Mouse (Mus musculus): ENCODE measurements at regions not wholly inside any gene's neighbourhood (a gene's known extent, or its start where the extent isn't known, plus 50 kb on each side); places are given as distances from the start of the nearest gene placed in this dataset.
A peak's percentile ranks its signal among the peaks of the same experiment; 100 is the strongest.

DNA sequence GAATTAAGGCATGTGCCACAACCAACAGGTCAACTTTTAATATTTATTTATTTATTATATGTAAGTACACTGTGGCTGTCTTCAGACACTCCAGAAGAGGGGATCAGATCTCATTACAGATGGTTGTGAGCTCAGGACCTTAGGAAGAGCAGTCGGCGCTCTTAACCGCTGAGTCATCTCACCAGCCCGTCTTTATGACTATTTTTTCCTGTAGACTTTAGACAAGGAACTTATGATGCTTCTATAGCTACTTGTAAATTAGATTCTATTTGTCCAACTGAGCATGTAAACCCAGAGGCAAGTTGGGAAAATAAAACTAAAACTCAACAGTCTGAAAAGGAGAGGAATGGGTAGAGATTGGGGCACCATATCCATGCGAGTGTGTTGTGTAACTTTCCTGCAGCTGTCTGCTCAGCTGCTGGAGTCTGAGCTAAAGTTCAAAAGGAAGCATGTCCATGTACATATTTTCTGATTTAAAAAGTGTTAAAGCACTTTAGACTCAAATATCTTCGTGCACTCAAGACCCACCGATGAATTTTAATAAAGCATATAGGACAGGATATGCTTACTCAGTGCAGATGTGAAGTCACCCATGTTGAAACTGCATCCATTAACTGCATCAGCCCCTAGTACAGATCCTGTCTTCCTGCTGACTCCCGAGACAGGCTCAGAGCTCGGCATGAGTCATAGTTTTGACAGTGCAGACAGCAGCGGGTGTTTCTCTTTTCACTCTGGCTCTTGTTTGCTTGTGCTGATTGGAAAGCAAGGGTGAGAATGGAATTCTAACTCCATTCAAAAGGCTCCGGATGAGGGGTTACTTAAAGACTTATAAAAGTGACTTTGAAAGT, 111.6 kb upstream of the Usp9x start:
- Histone ChIP-seq H3K36me3 (ENCODE audit: control insufficient read depth, insufficient read depth, low read length) (no peaks in the 10 kb centered on the region), H3K4me3 (ENCODE audit: insufficient read depth, low read depth, low read length) (no peak overlapping the region), H3K27ac (replicated peaks; ENCODE audit: insufficient read depth, low read depth, low read length) (no peak overlapping the region), H3K79me2 (ENCODE audit: control insufficient read depth, insufficient read depth, low read length) (no peaks in the 10 kb centered on the region), H3K27me3 (ENCODE audit: control insufficient read depth, insufficient read depth, low read length) (no peaks in the 10 kb centered on the region), H3K4me1 (ENCODE audit: control insufficient read depth, insufficient read depth, low read length) (no peaks in the 10 kb centered on the region), H3K9ac (ENCODE audit: low read depth, low read length) (no peak overlapping the region)
- WGBS: 53% methylated on average over 11 of the region's 11 CpGs
- DNase-seq (ENCODE audit: extremely low read depth, low read depth, low spot score): no peak
- TF ChIP-seq POLR2A (IDR thresholded peaks at IDR 0.05; ENCODE audit: extremely low read depth, insufficient read depth, low read length): no peak
- no peak for TF ChIP-seq CTCF (IDR thresholded peaks at IDR 0.05; ENCODE audit: low read depth, low read length)

DNA sequence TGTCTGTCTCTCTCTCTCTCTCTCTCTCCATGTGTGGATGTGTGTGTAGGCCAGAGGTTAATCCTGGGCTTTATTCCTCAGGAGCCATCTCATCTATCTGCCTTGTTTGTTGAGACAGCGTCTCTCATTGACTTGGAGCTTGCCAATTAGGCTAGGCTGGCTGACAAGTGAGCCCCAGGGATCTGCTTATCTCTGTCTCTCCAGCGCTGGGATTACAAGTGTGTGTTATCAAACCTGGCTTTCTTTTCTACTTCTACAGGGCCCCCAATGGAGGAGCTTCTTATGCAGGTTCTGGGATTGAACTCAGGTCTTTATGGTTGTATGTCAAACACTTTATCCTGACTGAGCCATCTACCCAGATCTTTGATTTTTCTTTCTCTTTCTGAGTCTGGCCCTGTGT, 112.4 kb upstream of the Usp9x start:
- TF ChIP-seq CTCF (IDR thresholded peaks at IDR 0.05; ENCODE audit: low read depth, low read length): no peak
- no peak for TF ChIP-seq POLR2A (IDR thresholded peaks at IDR 0.05; ENCODE audit: extremely low read depth, insufficient read depth, low read length)
- Histone ChIP-seq H3K27ac (replicated peaks; ENCODE audit: insufficient read depth, low read depth, low read length) (no peak overlapping the region), H3K9ac (ENCODE audit: low read depth, low read length) (no peak overlapping the region), H3K36me3 (ENCODE audit: control insufficient read depth, insufficient read depth, low read length) (no peaks in the 10 kb centered on the region), H3K4me3 (ENCODE audit: insufficient read depth, low read depth, low read length) (no peak overlapping the region), H3K4me1 (ENCODE audit: control insufficient read depth, insufficient read depth, low read length) (no peaks in the 10 kb centered on the region), H3K79me2 (ENCODE audit: control insufficient read depth, insufficient read depth, low read length) (no peaks in the 10 kb centered on the region), H3K27me3 (ENCODE audit: control insufficient read depth, insufficient read depth, low read length) (no peaks in the 10 kb centered on the region)
- no peak for DNase-seq (ENCODE audit: extremely low read depth, low read depth, low spot score)
- WGBS: 79% methylated on average over 2 of the region's 2 CpGs

DNA sequence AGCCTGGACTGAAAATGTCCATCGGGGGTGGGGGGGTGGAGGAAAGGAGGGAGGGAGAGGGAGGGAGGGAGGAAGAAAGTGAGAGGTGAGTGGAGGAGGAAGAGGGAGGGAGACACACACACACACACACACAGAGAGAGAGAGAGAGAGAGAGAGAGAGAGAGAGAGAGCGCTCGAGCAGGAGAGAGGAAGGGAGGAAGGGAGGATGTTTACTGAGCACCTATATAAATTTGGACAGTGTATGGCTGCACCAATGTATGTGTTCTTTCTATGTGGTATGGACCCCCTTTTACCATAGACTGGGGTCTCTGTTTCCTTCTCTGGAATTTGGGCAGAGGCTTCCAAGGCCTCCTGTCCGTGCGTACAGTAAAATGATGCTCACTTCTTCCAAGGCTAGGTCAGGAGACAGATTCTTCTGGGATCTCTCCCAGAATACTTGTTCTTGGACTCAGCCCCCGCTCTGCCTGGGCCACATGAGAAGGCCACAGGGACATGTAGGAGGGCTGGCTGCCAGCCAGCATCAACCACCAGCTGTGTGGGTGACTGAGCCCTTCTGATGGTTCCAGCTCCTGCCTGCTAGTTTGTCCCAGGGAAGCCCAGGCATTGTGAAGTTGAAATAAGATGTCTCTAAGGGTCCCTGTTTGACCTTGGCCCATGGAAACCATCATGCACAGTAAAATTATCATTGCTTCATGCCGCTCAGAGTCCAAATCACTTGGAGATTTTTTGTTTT, 120.2 kb upstream of the Usp9x start:
- no peak overlapping the region for H3K27ac ChIP-seq (replicated peaks; ENCODE audit: insufficient read depth, low read depth, low read length)
- no peak overlapping the region for H3K9ac ChIP-seq (ENCODE audit: low read depth, low read length)
- no peaks in the 10 kb centered on the region for H3K79me2 ChIP-seq (ENCODE audit: control insufficient read depth, insufficient read depth, low read length)
- H3K27me3 ChIP-seq (ENCODE audit: control insufficient read depth, insufficient read depth, low read length): no peaks in the 10 kb centered on the region
- H3K36me3 ChIP-seq (ENCODE audit: control insufficient read depth, insufficient read depth, low read length): no peaks in the 10 kb centered on the region
- peaks cover under 1% of the 10 kb centered on the region; the same call in 1 of the 2 replicates for H3K4me1 ChIP-seq (ENCODE audit: control insufficient read depth, insufficient read depth, low read length)
- no peak for DNase-seq (ENCODE audit: extremely low read depth, low read depth, low spot score)
- TF ChIP-seq CTCF (IDR thresholded peaks at IDR 0.05; ENCODE audit: low read depth, low read length): no peak
- no peak for TF ChIP-seq POLR2A (IDR thresholded peaks at IDR 0.05; ENCODE audit: extremely low read depth, insufficient read depth, low read length)
- WGBS: 79% methylated on average over 6 of the region's 7 CpGs
- no peak overlapping the region for H3K4me3 ChIP-seq (ENCODE audit: insufficient read depth, low read depth, low read length)

DNA sequence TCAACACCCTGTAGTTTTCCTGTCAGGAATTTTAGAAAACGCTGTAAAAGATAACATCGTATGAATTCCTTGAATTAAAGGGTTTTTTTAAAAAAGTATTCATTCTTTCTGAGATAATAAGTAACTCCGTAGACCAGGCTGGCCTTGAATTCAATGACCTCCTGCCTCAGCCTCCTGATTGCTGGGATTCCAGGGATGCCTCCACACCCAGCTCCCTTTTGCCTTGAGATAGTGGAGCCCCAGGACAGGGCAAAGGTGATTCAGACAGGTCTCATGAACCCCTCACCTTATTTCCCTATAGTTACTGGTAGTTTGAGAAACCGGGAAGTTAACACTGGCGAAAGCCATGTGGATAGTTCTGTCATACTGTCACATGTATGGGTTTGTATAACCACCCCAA, 128.8 kb upstream of the Usp9x start:
- no peak overlapping the region for H3K27ac ChIP-seq (replicated peaks; ENCODE audit: insufficient read depth, low read depth, low read length)
- DNase-seq (ENCODE audit: extremely low read depth, low read depth, low spot score): no peak
- no peak overlapping the region for H3K9ac ChIP-seq (ENCODE audit: low read depth, low read length)
- 78% methylated on average over 5 of the region's 5 CpGs for WGBS
- peaks cover 3% of the 10 kb centered on the region; the same call in 1 of the 2 replicates for H3K4me1 ChIP-seq (ENCODE audit: control insufficient read depth, insufficient read depth, low read length)
- no peak overlapping the region for H3K4me3 ChIP-seq (ENCODE audit: insufficient read depth, low read depth, low read length)
- no peaks in the 10 kb centered on the region for H3K79me2 ChIP-seq (ENCODE audit: control insufficient read depth, insufficient read depth, low read length)
- TF ChIP-seq CTCF (IDR thresholded peaks at IDR 0.05; ENCODE audit: low read depth, low read length) (no peak), POLR2A (IDR thresholded peaks at IDR 0.05; ENCODE audit: extremely low read depth, insufficient read depth, low read length) (no peak)
- no peaks in the 10 kb centered on the region for H3K36me3 ChIP-seq (ENCODE audit: control insufficient read depth, insufficient read depth, low read length)
- H3K27me3 ChIP-seq (ENCODE audit: control insufficient read depth, insufficient read depth, low read length): no peaks in the 10 kb centered on the region

DNA sequence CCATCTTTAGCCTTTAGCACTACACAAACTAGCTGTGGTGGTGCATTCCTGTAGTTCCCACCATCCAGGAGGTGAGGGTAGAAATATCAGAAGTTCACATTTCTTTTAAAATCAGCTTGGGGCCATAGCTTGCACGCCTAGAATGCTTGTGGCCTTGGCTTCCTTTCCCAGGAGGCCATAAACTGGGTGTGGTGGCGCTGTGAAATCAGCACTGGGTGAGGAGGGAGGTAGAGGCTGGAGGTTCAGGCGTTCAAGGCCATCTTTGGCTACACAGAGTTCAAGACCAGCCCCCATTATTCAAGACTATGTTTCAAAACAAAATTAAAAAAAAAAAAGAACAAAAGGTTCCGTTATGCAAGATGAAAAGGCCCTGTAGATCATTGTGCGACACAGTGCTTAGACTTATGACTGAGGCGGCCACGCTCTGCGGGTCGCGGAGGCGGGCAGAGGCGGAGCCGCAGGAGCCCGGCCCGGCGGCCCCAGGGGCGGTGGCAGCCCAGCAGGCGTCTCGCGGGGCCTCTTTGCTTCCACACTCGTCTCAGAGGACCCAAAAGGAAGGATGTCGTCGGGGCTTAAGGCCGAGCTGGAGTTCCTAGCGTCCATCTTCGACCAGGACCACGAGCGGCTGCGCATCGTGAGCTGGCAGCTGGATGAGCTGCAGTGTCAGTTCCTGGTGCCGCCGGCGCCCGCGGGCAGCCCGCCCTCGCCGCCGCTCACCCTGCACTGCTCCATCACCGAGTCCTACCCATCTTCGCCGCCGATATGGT, 134.7 kb upstream of the Usp9x start:
- TF ChIP-seq POLR2A (IDR thresholded peaks at IDR 0.05; ENCODE audit: extremely low read depth, insufficient read depth, low read length) (no peak), CTCF (IDR thresholded peaks at IDR 0.05; ENCODE audit: low read depth, low read length) (no peak)
- no peaks in the 10 kb centered on the region for H3K4me1 ChIP-seq (ENCODE audit: control insufficient read depth, insufficient read depth, low read length)
- H3K36me3 ChIP-seq (ENCODE audit: control insufficient read depth, insufficient read depth, low read length): no peaks in the 10 kb centered on the region
- DNase-seq (ENCODE audit: extremely low read depth, low read depth, low spot score): no peak
- no peaks in the 10 kb centered on the region for H3K27me3 ChIP-seq (ENCODE audit: control insufficient read depth, insufficient read depth, low read length)
- H3K4me3 ChIP-seq (ENCODE audit: insufficient read depth, low read depth, low read length): peak overlapping the region; percentile 62
- no peaks in the 10 kb centered on the region for H3K79me2 ChIP-seq (ENCODE audit: control insufficient read depth, insufficient read depth, low read length)
- WGBS: 4% methylated on average over 41 of the region's 43 CpGs
- H3K27ac ChIP-seq (replicated peaks; ENCODE audit: insufficient read depth, low read depth, low read length): no peak overlapping the region
- peak overlapping the region; percentile 61 for H3K9ac ChIP-seq (ENCODE audit: low read depth, low read length)

All from liver, adult 2 months (tissue).